Mouse (Mus musculus) lung, embryonic 14.5 days (tissue): ENCODE measurements at regions not wholly inside any gene's neighbourhood (a gene's known extent, or its start where the extent isn't known, plus 50 kb on each side); places are given as distances from the start of the nearest gene placed in this dataset.
A peak's percentile ranks its signal among the peaks of the same experiment; 100 is the strongest.

Source experiments
- ATAC-seq: fragments of 200-750 bp; cut with Nextera tagmentation; 2 replicates; pipeline ENCODE4 v1.8.0; 2017; ENCODE audit warnings: mild to moderate bottlenecking, moderate TSS enrichment, moderate library complexity; ENCODE audit not compliant: insufficient read depth
- DNase-seq: peaks from one replicate; pipeline ENCODE4 v3.0.0-alpha.2; 2015
- H3K27ac ChIP-seq: fragments of 300-500 bp; sonication (generic); 2 replicates; pipeline ENCODE4 v1.5.1; 2014; ENCODE audit warnings: low read depth, mild to moderate bottlenecking, moderate library complexity
- H3K27me3 ChIP-seq: fragments of 300-500 bp; sonication (generic); 2 replicates; pipeline ENCODE4 v1.6.1; 2014; ENCODE audit warnings: low read length, control low read depth; ENCODE audit not compliant: insufficient read depth
- H3K36me3 ChIP-seq: fragments of 300-500 bp; sonication (generic); 2 replicates; pipeline ENCODE4 v1.6.1; 2014; ENCODE audit warnings: control low read depth; ENCODE audit not compliant: insufficient read depth
- H3K4me1 ChIP-seq: fragments of 300-500 bp; sonication (generic); 2 replicates; pipeline ENCODE4 v1.6.1; 2014; ENCODE audit warnings: antibody characterized with exemption, control low read depth; ENCODE audit not compliant: insufficient read depth
- H3K4me2 ChIP-seq: fragments of 300-500 bp; sonication (generic); 2 replicates; pipeline ENCODE4 v1.6.1; 2014; ENCODE audit warnings: mild to moderate bottlenecking
- H3K4me3 ChIP-seq: fragments of 300-500 bp; sonication (generic); 2 replicates; pipeline ENCODE4 v1.5.1; 2014; ENCODE audit warnings: low read depth, low read length
- H3K9ac ChIP-seq: fragments of 300-500 bp; sonication (generic); 2 replicates; pipeline ENCODE4 v1.6.1; 2014
- H3K9me3 ChIP-seq: fragments of 300-500 bp; sonication (generic); 2 replicates; pipeline ENCODE4 v1.6.1; 2016; ENCODE audit warnings: low read depth, low read length, control low read depth
- CTCF ChIP-seq: IDR thresholded peaks from 2 replicates; pipeline ENCODE4 v1.5.1; 2016; ENCODE audit warnings: antibody characterized with exemption, low read depth
- WGBS: fragments of 180-500 bp; shearing (Covaris S2); extraction: QIAGEN DNeasy Blood & Tissue Kit; methylation state at CpG from one replicate; pipeline ENCODE4 v1.1.7; 2014; 5-methylcytosine and 5-hydroxymethylcytosine counted together

DNA sequence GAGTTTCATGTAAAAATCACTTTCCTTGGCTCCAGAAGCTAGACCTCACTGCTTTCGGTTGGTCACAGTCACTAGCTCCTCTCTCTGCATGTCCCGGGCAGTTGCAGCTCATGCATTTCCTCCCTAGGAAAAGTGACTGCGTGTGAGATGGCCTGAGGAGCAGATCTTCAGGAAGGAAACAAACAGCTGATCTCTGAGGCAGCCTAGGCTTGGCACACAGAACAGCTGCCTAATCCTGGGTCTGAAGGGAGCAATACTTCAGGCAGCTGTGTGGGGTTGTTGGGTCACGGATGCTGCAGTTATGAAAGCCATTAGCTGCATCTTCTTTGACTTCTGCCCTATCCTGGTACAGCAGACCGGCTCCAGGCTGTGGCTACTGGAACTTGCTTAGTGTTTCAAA is 75.3 kb upstream of the Hnrnpk start:
- Histone ChIP-seq H3K9me3 (no peaks in the 10 kb centered on the region), H3K4me1 (no peaks in the 10 kb centered on the region), H3K4me3 (no peak overlapping the region), H3K4me2 (no peak overlapping the region), H3K27me3 (no peaks in the 10 kb centered on the region), H3K36me3 (no peaks in the 10 kb centered on the region), H3K9ac (no peak overlapping the region), H3K27ac (no peak overlapping the region)
- WGBS: 68% methylated on average over 5 of the region's 5 CpGs
- DNase-seq (no peak), ATAC-seq (no peak)
- TF ChIP-seq CTCF: no peak

DNA sequence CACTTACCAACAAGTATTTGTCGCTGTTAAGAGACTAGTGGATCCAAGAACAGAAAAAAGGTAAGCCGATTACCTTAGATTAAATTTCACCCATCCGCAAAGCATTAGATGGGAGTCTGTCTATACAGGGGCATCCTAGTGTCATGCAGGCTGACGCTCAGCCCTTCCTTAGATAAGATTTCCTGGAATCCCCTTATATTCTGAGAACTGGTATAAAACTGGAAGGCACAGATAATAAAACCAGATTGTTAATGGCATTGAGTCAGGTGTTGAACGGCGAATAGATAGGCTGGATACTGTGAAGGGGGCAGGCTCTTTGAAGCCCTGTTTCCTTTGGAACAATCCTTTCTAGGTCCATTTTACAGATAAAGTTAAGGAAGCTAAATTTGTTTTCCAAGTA is 74.1 kb upstream of the Hnrnpk start:
- Histone ChIP-seq H3K27me3 (peaks cover 4% of the 10 kb centered on the region; the same call in 1 of the 2 replicates), H3K4me1 (no peaks in the 10 kb centered on the region), H3K27ac (no peak overlapping the region), H3K4me3 (no peak overlapping the region), H3K36me3 (no peaks in the 10 kb centered on the region), H3K9ac (no peak overlapping the region), H3K9me3 (no peaks in the 10 kb centered on the region), H3K4me2 (no peak overlapping the region)
- 89% methylated on average over 6 of the region's 6 CpGs for WGBS
- ATAC-seq (no peak), DNase-seq (no peak)
- TF ChIP-seq CTCF: no peak

DNA sequence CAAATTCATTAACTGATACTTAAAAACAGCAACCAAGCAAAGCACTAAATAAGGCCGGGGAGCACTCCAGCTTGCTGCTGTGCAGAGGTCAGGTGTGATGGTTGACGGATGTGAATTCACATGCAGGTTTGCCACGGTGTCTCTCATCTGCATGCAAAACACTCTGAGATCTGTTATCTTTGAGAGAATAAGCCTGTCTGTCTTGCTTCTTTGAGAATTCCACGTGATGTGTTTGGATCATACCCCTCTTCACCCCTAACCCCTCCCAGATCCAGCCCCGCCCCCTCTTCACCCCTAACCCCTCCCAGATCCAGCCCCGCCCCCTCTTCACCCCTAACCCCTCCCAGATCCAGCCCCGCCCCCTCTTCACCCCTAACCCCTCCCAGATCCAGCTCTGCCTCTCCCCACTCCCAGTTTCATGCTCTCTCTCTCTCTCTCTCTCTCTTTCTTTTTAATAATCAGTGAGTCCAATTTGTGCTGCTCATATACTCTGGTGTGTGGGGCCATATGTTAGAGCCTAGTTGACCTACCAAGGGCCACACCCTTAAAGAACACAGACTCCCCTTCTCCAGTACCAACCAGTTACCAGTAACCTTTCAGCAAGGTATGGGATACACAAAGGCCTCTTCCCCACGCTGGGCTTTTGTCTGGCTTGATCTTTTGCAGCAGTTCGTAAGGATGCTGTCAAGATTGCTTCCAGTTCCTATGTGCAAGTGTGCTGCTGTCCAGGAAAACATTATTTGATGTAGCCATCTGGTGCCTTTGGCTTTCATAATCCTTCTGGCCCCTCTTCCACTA is 73.1 kb upstream of the Hnrnpk start:
- H3K4me3 ChIP-seq: no peak overlapping the region
- no peak for ATAC-seq
- no peak overlapping the region for H3K4me2 ChIP-seq
- H3K27ac ChIP-seq: no peak overlapping the region
- no peaks in the 10 kb centered on the region for H3K4me1 ChIP-seq
- H3K36me3 ChIP-seq: no peaks in the 10 kb centered on the region
- no peak overlapping the region for H3K9ac ChIP-seq
- no peak for DNase-seq
- peaks cover 13% of the 10 kb centered on the region for H3K27me3 ChIP-seq
- no peaks in the 10 kb centered on the region for H3K9me3 ChIP-seq
- TF ChIP-seq CTCF: no peak
- 42% methylated on average over 8 of the region's 9 CpGs for WGBS

DNA sequence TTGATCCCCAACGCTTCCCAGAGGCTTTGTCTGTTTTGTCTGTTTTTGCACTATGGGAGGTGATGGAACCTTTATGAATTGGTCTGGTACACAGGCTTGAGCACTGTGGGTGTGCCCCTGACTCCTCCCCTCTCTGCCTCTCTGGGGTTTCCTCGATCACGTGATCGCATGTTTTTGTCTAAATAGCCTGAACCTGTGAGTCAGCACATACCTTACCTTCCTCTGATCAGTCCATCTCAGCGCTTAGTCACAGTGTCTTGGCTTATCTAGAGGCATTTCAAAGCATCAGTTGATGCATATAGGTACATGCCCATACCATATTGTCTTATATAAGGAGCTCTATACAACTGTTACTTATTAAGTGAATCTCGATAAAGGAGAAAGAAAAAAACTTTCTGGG is 72.4 kb upstream of the Hnrnpk start:
- no peaks in the 10 kb centered on the region for H3K36me3 ChIP-seq
- no peak overlapping the region for H3K4me2 ChIP-seq
- DNase-seq (no peak), ATAC-seq (peak; percentile 73)
- no peak overlapping the region for H3K27ac ChIP-seq
- TF ChIP-seq CTCF: no peak
- H3K4me3 ChIP-seq: no peak overlapping the region
- H3K27me3 ChIP-seq: peaks cover 18% of the 10 kb centered on the region
- 43% methylated on average over 6 of the region's 6 CpGs for WGBS
- no peak overlapping the region for H3K9ac ChIP-seq
- no peaks in the 10 kb centered on the region for H3K9me3 ChIP-seq
- H3K4me1 ChIP-seq: no peaks in the 10 kb centered on the region

DNA sequence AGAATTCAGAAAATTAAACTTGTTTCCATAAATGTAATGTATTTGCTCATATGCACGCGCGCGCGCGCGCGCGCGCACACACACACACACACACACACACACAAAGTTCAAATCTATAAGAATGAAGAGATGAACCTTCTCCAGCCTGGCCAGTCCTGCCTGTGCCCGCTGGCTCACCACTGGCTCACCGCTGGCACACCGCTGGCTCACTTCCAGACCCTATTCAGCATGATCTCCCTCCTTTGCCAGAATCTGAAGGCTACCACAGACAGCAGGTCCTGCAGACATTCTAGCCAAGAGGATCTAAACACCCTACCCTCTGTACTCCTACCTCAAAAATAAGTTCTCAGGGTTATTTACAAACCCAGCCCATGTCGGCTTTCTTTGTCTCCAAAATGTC is 69.3 kb upstream of the Hnrnpk start:
- Histone ChIP-seq H3K27me3 (peaks cover 19% of the 10 kb centered on the region), H3K9ac (no peak overlapping the region), H3K36me3 (no peaks in the 10 kb centered on the region), H3K4me3 (no peak overlapping the region), H3K4me1 (no peaks in the 10 kb centered on the region), H3K4me2 (no peak overlapping the region), H3K27ac (no peak overlapping the region), H3K9me3 (no peaks in the 10 kb centered on the region)
- ATAC-seq: no peak
- no peak for DNase-seq
- TF ChIP-seq CTCF: no peak
- WGBS: 79% methylated on average over 14 of the region's 14 CpGs

DNA sequence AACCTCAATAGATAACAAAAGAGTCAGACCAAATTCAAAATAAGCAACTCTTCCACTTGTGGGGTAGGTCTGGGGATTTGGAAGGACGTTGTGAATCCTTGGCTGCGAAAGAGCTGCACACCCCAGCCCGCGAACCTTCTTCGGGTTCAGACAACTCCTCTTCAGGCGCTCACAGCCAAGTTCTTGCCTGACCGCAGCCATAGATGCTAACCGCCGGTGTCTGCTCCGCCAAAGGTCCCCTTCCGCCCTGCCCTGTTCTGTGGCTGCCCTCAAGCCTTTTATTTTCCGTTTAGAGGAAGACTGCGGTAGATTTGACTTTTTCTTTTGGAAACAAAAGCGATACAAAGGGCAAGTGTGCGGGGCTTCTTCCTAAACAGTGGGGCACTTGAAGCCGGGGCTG is 68.6 kb upstream of the Hnrnpk start:
- no peak overlapping the region for H3K27ac ChIP-seq
- TF ChIP-seq CTCF: no peak
- ATAC-seq: no peak
- peak overlapping the region; percentile 25 for H3K4me3 ChIP-seq
- H3K36me3 ChIP-seq: no peaks in the 10 kb centered on the region
- peaks cover 19% of the 10 kb centered on the region for H3K27me3 ChIP-seq
- WGBS: 7% methylated on average over 16 of the region's 16 CpGs
- no peaks in the 10 kb centered on the region for H3K9me3 ChIP-seq
- H3K4me2 ChIP-seq: peak overlapping the region; percentile 55
- H3K4me1 ChIP-seq: 0 out of 2 replicates have a peak, but pooled peaks cover 2% of the 10 kb centered on the region
- DNase-seq: peak; percentile 22
- no peak overlapping the region for H3K9ac ChIP-seq

DNA sequence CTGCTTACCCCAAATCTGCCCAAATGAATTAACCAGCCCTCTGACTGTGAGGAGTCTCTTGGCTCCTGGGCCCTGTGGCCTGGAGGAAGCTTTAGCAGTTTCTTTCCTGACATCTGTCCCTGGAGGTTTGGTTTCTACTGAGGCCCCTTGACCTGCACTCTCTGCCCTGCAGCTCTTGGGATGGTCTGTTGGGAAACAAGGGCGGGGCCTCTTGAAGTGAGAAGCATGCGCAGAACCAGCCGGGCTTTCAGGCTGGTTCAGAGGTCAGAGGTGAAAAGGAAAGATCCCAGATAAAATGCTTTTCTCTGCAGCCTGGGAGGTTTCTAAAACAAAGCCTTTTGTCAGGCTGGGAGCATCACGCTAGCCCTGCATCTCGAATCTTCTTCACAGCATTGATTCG is 66.6 kb upstream of the Hnrnpk start:
- Histone ChIP-seq H3K9ac (no peak overlapping the region), H3K4me2 (no peak overlapping the region), H3K4me1 (0 out of 2 replicates have a peak, but pooled peaks cover 2% of the 10 kb centered on the region), H3K9me3 (no peaks in the 10 kb centered on the region), H3K36me3 (no peaks in the 10 kb centered on the region), H3K4me3 (no peak overlapping the region), H3K27ac (no peak overlapping the region), H3K27me3 (peaks cover 19% of the 10 kb centered on the region)
- 19% methylated on average over 6 of the region's 6 CpGs for WGBS
- ATAC-seq (no peak), DNase-seq (peak; percentile 33)
- TF ChIP-seq CTCF: no peak
